Mouse (Mus musculus) fat pad, adult 2 months (tissue): ENCODE measurements around the gene AC131692.1.
A peak's percentile ranks its signal among the peaks of the same experiment; 100 is the strongest.

ENCODE experiments used
- DNase-seq: peaks from one replicate; pipeline ENCODE4 v3.0.0-alpha.2; 2011; ENCODE audit warnings: low read depth, low spot score; ENCODE audit errors: extremely low read depth

The AC131692.1 gene

DNA sequence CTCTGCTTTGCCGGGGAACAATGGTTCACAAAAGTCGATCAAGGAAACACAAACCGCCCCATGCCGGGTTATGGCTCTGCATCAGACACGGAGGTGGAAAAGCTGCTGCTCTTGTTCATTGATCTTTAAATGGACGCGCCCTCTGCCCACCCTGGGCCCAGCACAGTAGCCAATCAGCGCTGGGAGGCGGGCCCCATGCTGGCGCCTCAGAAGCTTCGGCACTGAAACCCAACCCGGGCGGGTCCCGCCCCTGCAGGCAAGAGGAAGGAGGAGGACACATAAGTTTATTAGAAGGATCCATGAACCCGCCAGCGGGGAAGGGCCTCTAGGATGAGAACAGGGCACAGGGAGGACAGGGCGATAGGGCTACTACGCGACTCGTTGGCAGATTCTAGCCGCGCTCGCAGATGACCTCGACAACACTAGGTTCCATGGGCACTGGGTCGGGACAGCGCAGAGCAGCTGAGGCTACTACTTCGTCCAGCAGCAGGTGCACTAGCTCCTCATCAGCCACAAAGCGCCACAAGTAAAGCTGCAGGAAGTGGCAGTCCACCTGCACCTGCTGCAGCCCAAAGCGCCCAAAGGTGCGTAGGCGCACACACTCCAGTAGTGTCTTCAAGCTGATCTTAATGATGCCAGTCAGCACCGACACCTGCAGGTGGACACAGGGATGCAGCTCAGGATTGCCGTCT is 26.3 kb upstream of the AC131692.1 start, which contains the start of gene Tm7sf2:
TSS of gene Tm7sf2 (minus strand) at position 650 of the 692 bp plus-strand sequence.
- no peak for DNase-seq

DNA sequence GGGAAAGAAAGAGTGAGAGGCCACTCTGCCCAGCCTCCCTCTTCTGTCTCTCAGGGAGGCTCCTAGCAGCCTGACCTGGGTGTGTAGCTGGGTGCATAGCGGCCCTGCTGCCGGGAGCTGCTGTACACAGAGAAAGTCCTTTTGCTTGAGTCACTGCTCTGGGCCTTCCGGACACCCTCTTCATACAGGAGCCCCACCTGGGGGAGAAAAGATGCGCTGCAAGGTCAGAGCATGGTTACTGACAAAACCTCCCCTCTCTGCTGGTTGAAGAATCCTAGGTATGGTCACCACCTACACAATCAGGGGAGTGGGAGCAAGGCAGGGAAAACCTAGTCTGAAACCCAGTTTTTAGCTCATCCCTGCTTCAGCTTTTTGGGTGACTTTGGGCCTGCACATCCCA is 25.3 kb upstream of the AC131692.1 start:
- no peak for DNase-seq

DNA sequence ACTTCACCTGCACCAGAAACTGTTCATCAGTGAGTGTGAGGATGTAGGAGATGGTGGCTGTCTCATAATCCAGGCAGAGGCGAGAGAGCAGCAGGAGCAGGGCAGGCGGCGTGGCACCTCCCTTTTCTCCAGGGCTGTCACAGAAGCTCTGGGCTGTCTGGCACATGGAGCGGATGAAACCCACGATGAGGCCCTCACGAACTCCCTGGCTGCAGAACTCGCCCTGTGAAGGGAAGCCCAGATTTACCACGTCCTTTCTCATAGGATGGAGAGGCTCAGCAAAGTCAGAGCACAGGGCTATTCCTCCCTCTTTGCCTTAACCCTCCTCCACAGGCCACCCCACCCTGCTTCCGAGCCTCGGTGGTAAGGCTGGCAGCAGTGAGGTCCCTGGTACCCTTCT is 24.4 kb upstream of the AC131692.1 start:
- DNase-seq: no peak

DNA sequence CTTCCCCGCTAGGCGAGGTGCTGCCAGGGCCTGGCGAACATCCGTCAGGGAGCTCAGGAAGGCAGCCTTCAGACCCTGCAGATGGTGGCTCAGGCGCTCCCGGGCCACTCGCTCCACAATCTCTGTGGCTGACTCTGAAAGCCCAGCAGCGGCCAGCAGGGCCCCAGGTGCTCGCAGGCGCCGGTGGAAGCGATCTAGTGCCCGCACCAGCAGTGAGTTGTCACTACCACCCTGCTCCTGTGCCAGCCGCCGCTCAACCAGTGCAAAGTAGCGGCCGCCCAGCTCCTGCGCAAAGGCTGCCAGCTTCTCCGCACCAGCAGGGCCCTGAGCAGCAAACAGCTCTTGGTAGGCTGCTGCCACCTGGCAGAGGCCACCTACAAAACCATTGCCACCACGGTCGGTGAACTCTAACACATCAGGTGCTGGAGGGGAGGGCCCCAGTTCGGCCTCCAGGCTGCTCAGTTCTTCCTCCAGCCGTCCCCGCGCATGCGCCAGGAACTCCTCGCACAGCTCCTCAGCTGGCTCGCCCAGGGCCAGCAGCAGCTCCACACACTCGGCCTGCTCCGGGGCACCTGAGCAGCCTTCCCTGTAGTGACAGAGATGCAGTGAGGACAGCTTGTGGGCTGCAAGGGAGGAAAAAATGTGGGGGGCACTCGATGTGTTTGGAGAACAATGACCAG is 23.5 kb upstream of the AC131692.1 start:
- no peak for DNase-seq

DNA sequence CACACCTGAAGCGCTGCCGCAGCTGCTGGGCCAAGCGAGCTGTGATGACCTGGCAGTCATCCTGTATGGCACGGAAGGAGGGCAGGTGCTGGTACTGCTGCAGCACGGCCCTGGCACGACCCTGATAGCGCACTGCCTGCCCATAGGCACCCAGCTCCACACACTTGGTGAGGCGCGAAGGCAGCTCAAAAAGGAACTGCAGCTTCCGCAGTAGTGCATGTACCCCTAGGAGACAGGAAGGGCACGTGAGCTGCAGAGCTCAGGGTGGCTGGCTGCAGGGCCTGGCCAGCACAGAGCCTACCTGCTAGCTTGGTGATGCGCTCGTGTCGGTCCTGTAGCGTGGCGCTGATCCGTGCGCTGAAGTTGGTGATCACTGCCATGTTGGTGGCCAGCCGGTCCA is 23.0 kb upstream of the AC131692.1 start:
- no peak for DNase-seq

DNA sequence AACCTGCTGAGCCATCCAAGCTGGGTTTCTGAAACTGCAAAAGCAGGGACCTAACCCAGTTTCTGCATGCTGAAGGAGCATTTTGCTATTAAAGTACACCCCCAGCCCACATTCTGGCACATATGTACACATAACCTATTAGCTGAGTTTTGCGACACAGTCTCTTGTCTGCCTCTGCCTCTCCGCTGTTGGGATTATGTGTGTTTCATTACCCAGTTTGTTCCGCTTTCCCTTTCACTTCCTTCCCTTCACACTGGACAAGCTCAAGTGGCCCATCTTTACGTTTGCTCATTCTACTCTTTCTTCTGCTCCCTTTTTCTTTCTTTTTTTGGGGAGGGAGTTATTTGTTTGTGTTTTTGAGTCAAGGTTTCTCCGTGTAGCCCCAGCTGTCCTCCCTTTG is 20.3 kb upstream of the AC131692.1 start:
- no peak for DNase-seq

DNA sequence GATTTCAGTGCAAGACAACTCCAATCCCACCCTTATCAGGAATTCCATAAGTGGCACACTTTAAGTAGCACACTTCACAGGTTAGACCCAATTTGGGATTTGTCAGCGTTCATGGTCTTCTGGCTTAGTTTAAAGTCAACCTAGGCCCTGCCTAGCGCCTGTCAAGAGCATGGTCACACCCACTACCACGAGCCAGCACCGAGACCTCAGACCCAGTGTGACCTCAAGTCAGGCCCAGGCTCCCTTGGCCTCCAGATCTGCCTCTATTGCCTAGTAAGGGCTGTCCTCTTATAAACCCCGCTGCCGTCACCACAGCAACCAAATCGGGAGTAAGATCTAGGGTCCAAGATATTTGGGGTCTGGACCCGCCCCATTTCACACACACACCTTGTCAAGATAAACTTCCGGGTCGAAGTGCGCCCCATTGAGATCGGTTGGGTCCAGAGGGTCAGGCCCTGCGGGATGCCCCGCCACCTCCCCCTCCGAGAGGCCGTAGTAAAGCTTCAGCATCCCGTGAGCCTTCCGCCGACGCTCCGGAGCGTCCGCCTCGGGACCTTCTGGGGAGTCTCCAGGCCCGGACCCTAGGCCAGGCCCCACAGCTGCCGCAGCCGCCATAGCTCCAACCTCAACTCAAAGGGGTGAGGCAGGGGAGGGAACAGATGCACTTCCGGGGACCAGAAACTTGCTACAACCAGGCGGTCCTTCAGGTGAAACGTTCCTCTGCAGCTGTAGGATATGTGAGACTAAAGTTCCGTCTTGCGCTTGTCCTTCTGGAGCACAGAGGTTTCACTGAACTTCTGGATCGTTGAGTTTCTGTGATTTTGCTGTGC is 17.4 kb upstream of the AC131692.1 start, which contains the start of gene Vps51:
TSS of gene Vps51 (minus strand) at position 668 of the 830 bp plus-strand sequence.
- no peak for DNase-seq

DNA sequence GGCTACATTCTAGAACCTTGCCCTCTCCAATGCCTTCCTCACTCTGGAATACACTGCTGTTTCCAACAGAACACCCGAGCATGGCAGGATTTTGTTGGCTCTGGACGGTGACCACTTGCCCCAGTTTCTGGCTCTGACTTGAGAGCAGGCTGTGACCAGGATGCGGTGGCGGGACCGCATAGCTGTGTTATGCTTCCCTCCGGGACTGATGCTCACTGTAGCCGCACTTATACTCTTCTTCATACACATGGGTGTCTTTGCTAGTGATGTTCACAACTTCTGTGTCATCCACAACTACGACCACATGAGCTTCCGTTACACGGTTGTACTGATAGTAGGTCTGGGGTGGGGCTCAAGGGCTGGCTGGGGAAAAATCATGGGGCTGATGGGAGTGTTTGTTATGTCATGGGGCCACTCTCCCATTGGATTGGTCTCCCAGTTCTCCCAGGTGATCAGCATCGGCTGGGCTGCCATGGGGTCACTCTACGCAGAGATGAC is 14.2 kb upstream of the AC131692.1 start, which contains the start of gene Tmem262:
TSS of gene Tmem262 (plus strand) at position 51 of the 498 bp plus-strand sequence.
- no peak for DNase-seq

DNA sequence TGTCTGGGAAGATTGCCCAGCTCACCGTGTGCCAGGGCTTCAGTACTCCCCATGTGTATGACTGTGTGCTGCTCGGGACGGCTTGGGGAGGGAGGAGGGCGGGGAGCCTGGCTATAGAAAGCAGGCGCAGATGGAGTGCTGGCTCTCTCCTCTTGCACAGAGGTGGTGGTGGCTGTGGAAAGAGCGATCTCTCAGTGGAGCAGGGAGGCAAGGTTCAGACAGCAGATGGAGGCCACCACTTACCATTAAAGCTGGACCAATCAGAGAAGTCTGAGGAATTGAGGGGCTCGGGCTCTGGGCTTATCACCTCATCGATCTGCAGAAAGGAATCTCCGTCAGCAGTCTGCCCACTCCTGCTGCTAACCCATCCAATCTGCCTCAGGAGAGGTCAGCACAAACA is 12.1 kb upstream of the AC131692.1 start, which contains the start of gene Gm28374:
TSS of gene Gm28374 (minus strand) at position 101 of the 400 bp plus-strand sequence.
- no peak for DNase-seq

DNA sequence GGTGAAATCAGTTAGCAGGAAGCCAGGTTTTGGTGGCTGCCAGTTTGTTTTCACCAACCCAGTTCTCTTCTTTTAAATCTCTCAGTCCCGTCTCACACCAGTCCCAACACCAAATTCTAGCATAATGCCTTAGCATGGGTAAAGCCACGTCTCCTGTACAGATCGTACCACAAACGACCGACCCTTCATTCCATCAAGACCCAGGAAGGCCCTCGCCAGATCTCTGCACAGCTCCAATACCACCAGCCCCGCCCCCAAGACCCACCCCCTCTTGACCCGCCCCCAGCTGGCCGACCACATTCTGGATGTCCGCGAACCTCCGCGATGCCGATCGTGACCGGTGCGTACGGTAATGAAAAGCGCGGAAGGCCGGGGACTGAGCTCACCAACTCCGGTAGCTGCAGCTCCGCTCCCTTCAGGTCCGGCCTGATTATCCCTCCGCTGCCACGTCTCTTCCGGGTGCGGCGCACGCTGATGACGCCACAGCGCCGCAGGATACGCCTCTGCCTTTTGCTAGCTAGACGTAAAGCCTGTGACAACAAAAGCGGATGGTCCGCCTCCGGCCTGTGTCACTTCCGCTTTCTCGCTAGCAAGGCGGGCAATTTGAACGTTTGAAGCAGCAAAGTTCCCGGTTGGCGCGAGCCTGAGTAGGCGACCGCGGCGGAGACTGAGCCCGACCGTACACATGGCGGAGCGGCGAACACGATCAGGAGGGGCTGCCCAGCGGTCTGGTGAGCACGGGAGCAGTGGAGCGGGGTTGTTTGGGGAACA is 9.6 kb upstream of the AC131692.1 start, which contains the start of the genes Zfpl1 and Cdca5:
TSS of gene Zfpl1 (minus strand) at position 479 of the 771 bp plus-strand sequence.
TSS of gene Cdca5 (plus strand) at position 506 of the 771 bp plus-strand sequence.
- DNase-seq: peak; percentile 77

DNA sequence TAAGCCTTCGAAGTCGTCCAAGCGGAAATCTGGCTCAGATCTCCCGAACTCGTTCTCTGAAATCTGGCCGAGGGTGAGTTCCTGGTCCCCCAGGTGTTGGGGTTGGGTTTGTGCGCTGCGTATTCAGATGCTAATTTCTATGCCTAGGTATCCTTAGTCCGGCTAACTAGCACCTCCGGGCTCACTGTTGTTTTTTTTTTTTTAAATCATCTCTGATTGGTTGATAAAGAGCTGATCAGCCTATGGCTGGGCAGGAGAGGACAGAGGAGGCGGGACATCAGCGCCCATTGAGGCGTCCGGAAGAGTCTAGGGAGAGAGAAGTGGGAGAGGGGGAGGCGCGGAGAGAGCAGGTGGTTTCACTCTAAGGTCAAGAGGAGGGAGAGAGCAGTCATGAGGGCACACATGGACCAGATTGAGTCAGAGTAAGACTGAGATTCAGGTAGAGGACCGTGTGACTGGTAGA is 8.8 kb upstream of the AC131692.1 start:
- no peak for DNase-seq

DNA sequence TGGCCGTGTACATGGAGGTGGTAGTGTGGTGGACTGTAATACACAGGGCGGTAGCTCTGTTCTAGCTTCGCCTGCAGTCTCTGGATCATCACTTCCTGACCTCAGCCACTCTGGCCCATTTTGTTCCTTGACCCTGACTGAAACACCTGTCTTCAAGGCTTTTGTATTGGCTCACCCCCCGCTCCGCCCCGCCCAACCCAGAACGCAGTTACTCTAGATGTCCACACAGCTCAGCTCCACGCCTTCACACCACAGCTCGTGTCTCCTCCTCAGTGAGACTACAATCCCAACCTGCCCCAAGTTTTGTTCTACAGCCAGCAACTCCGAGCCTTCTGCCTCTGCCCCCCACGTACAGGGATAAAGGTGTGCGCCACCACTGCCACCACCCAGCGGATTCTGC is 5.4 kb upstream of the AC131692.1 start:
- no peak for DNase-seq

DNA sequence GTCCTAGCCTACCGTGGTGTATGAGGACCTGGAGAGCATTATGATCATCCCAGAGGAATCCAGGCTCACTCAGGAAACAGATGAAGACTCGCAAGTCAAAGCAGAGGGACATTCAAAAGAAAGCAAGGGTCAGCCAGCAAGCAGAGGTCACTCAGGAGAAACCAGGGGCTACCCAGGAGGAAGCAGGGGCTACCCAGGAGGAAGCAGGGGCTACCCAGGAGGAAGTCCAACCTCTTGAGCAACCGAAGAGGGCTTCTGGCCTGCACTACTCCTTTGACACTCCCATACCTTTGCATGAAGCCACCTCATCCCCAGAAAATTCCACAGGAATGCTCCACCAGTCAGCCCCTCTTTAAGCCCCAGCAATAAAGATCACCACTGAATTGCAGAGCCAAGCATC is 3.6 kb downstream of the AC131692.1 start:
- no peak for DNase-seq

DNA sequence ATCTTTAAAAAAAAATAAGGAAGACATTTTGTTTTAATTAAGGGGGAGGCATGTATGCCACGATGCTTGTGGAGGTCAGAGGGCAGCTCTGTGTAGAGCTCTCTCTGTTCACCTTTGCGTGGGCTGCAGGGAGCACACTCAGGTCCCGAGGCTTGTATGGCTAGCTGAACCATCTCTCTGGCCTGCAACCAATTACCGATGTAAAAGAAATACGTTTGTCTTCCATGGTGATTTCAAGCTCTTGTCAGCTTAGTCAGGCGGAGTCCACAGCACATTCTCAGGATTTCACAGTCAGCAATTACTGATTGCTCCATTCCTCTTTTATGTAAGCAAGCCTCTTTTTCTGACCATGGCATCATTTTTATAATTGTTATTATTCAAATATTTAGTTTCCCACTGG is 7.0 kb downstream of the AC131692.1 start:
- no peak for DNase-seq

DNA sequence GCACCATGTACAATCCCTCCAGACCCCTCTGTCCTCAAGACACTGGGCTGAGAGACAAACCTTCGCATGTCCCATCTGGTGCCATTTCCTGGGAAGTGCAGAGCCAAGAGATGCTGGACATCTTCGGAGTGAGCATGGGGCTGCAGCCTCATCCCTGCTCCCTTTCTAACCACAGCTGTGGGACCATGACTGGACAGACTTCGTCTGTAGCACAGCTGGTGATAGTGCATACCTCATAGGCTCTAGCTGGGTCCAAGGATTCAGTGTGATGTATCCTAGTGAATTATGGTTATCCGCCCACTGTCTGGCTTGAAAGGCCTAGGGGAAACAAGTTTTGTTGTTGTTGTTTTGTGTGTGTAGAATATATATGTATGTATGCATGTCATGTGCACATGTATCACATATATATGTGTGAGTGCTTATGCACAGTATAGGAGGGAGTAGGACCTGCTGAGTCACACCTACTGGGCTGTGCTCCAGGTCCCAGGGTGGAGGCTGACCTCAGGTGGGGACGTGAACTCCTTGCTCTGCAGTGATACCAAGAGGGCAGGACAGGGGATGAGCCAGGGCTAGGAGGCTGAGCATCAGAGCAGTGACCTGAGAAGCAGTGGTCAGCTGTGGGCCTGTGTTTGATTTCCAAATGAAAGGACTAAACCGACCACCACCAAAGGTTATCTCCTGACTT is 8.1 kb downstream of the AC131692.1 start:
- DNase-seq: no peak

DNA sequence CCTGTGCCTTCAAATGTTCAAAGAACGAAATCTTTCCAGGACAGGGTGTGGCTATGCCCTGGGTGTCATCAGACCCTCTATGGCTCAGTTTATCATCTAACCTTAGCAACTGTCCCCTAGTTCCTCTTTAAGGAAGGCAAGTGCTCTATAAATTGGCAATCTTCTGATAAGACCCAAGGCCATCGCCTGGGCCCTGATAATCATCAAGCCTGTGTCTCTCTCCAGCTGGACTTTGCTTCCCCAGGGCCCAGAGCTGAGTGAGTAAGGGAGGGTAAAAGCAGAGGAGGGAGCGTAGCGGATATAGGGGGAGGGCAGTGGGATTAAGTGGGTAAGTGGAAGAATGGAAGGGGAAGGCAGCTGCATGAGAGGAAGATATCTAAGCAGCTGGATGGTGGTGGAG is 10.3 kb downstream of the AC131692.1 start:
- no peak for DNase-seq

DNA sequence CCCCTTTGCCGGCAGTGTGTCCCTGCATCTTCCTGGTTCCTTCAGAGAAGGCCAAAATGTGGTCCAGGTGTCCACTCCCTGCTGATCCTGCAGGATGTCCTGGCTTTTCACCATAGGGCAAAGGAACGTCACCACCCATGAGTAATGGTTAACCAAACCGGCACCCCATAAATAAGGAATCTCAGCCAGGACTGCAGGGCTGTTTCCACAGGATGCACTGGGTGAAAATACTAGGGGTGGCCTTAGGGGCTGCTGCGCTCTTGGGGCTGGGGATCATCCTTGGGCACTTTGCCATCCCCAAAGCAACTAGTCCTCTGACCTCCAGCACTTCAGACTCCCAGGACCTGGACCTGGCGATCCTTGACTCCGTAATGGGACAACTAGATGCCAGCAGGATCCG is 11.4 kb downstream of the AC131692.1 start, which contains the start of gene Naaladl1:
TSS of gene Naaladl1 (plus strand) at position 197 of the 400 bp plus-strand sequence.
- no peak for DNase-seq

DNA sequence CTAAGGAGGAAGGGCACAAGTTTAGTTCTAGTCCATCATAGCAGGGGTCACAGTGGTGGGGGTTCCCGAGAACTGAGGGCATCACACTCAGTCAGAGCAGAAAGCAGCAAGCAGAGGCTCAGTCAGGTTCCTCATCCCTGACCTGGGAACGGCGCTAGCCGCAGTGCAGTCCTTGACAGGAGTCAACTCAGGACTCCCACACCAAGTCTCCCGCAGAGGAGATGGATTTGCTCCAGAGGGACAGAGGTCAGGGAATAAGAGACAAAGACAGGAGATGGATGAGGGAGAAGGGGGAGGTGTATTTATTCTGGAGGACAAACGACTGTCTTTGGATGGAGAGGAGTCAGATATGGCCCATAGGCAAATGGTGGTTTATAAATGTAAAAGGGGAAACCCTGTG is 18.9 kb downstream of the AC131692.1 start:
- no peak for DNase-seq

DNA sequence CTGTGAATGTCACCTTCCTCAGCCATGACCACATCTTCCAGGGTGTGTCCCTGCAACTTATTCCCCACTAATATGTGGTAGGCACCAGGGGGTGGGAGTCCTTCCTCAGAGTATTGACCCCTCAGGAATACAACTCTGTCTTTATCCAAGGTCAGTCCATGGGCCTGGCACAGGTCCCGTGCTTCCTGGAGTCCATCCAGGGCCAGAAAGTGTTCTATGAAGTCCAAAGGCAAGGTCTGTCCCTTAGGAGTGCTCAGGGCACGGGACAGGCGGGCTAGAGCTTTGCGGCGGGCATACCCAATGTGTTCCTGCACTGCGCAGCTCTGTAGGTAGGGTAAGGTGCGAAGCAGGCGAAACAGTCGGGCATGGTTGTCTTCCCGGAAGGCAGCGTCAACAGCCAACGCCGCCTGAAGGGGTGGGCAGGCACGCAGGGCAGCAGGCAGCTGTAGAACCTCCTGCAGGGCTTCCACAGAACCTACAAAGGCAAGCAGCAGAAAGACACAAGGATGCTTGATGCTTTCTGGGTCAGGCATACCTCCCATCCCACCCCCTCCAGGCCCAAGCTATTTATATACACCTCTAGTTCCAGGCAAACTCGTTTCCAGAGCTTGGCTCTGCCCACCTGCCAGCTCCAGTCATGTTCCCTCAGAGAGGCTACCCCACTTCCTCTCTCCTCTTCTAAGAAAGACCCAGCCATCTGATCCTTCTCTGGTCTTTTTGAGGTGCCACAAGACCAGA is 22.1 kb downstream of the AC131692.1 start:
- no peak for DNase-seq
